Mouse (Mus musculus) cortical plate, adult 2 months (tissue): ENCODE measurements around the gene Spin1. TPM values are rescaled to one million over a fixed set of nuclear protein-coding genes. Genes with fewer than 3 reads are reported as not detected.
A peak's percentile ranks its signal among the peaks of the same experiment; 100 is the strongest.

Experiments
- H3K27ac ChIP-seq: fragments of 200-500 bp; 2 replicates; pipeline ENCODE4 v1.5.1; 2012; ENCODE audit warnings: low read length, control low read depth, inconsistent platforms; ENCODE audit not compliant: insufficient read depth
- H3K4me1 ChIP-seq: fragments of 200-500 bp; 2 replicates; pipeline ENCODE4 v1.6.1; 2011; ENCODE audit warnings: low read length; ENCODE audit not compliant: control insufficient read depth, insufficient read depth
- H3K4me3 ChIP-seq: fragments of 200-500 bp; 2 replicates; pipeline ENCODE4 v1.5.1; 2011; ENCODE audit warnings: mild to moderate bottlenecking, low read length, control low read depth; ENCODE audit not compliant: insufficient read depth
- CTCF ChIP-seq: fragments of 200-500 bp; IDR thresholded peaks from 2 replicates; pipeline ENCODE4 v1.5.1; 2011; ENCODE audit warnings: mild to moderate bottlenecking, control low read depth, low read length; ENCODE audit not compliant: insufficient read depth; ENCODE audit errors: extremely low read depth
- POLR2A ChIP-seq: fragments of 200-500 bp; IDR thresholded peaks from 2 replicates; pipeline ENCODE4 v1.6.1; 2011; ENCODE audit warnings: mild to moderate bottlenecking, low read length, control low read depth; ENCODE audit not compliant: insufficient read depth; ENCODE audit errors: extremely low read depth
- polyA plus RNA-seq: library from polyadenylated mRNA; depleted of rRNA; stranded (reverse); fragments of >200 nt; gene quantifications from 2 replicates; pipeline ENCODE4 v1.2.3, GENCODE M21; 2012

Spin1 gene
- polyA plus RNA-seq, 1 experiment = 89.9 TPM

DNA sequence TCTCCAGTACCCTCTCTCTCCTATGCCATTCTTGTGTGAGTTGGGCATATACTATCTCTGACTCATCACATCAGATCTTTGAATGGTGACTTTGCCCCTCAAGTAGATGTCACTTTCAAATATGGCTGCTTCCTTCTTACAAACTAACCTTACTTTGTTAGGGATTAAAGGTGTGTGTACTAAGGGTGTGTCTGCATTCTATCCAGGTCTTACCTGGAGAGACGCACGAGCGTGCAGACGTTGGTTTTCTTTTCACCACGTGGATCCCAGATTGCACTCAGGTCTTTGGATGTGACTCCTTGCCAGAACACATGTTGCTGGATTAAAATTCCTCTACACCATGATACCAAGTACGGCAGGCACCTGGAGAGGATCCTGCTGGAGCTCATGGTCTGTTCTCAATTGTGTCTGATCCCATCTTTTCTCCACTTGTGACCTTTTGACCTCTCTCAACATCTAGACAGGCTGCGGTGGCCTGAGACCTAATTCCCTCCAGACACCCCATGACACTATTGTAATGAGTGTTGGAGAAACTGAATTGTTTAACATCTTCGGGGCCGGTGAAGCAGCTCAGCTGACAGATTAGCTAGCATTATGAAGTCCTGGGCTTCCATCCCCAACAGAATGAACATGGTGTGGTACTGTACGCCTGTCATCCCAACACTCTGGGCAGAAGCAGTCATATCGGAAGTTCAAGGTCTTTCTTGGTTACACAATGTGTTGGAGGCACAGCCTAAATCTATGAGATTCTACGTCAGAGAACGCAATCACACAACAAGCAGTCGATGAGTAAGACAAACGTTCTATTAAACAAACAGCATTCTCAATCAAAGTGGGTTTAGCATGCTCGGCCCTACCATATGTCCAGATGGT lies 6.1 kb upstream of the Spin1 start:
- H3K27ac ChIP-seq = no peak overlapping the region
- no peak overlapping the region for H3K4me3 ChIP-seq
- TF ChIP-seq CTCF = no peak
- TF ChIP-seq POLR2A = no peak
- H3K4me1 ChIP-seq = no peaks in the 10 kb centered on the region; the same call in 1 of the 2 replicates

DNA sequence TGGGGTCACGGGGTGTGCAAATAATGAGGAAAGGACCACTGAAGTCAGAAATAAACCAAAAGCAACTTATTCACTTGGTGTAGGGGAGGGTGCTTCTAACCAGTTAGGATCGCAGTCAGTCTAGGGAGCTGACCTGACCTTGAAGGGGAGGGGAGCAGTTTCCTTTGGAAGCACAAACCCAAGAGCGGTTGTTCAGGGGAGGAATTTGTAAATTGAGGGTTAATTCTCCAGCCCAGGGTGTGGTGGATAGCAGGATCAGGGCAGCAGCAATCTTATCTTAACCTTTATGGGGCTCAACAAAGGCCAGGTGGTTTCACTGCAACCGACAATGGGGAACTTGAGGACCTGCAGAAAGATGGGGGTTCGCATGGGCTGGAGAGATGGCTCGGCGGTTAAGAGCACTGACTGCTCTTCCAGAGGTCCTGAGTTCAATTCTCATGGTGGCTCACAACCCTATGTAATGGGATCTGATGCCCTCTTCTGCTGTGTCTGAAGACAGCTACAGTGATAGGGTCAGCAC lies 5.4 kb upstream of the Spin1 start:
- Histone ChIP-seq H3K4me3 (no peak overlapping the region), H3K4me1 (no peaks in the 10 kb centered on the region; the same call in 1 of the 2 replicates), H3K27ac (no peak overlapping the region)
- TF ChIP-seq CTCF (no peak), POLR2A (no peak)

DNA sequence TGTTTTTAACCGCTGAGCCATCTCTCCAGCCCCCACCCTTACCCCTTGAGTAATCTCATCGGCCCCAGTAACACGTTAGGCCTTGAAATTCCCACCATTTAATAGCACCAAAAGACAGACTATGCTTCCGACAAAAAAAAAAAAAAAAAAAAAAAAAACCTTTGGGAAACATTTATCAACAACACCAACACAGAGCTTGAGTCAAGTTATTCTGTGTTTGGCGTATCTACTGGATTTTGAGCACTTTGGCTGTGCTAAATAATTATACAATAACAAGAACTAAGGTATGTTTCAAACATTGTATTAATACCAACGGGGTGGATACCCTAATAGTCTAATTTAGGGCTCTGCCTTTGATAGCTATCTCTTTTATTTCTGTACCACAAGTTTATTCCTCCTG lies 4.0 kb upstream of the Spin1 start:
- Histone ChIP-seq H3K27ac (no peak overlapping the region), H3K4me3 (no peak overlapping the region), H3K4me1 (no peaks in the 10 kb centered on the region; the same call in 1 of the 2 replicates)
- TF ChIP-seq CTCF (no peak), POLR2A (no peak)

DNA sequence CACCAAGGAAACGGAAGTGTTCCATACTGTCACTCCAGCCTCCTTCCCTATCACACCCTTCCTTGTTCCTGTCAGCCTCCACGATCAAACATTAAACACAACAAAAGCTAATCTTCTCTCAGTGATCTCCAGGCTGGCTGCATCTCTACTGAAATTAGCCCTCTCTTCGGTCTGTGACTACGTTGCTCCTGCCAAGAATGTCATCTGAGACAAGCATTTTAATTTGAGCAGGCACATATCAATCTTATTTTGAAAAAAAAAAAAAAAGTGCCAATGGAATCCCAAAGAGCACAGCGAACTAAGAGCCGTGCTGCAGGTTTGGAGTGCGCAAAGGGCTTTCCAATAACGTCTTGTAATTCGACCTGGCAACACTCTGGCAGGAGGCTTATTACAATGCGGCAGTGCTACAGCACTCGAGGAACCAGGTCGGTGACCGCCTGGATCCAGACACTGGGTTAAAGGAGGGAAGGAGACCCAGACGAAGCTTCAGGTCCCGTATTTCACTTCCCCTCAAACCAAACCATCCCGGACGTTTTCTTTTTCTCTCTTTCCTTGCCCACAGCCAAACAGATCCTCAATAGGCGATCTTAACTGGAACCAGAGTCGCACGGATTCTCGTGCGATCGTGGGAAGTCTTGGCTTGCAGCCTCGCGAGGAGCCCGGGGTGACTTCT lies 984 bp upstream of the Spin1 start:
- TF ChIP-seq POLR2A = no peak
- no peak for TF ChIP-seq CTCF
- Histone ChIP-seq H3K27ac (peak overlapping the region; percentile 86), H3K4me1 (no peaks in the 10 kb centered on the region; the same call in 1 of the 2 replicates), H3K4me3 (peak overlapping the region; percentile 92)

DNA sequence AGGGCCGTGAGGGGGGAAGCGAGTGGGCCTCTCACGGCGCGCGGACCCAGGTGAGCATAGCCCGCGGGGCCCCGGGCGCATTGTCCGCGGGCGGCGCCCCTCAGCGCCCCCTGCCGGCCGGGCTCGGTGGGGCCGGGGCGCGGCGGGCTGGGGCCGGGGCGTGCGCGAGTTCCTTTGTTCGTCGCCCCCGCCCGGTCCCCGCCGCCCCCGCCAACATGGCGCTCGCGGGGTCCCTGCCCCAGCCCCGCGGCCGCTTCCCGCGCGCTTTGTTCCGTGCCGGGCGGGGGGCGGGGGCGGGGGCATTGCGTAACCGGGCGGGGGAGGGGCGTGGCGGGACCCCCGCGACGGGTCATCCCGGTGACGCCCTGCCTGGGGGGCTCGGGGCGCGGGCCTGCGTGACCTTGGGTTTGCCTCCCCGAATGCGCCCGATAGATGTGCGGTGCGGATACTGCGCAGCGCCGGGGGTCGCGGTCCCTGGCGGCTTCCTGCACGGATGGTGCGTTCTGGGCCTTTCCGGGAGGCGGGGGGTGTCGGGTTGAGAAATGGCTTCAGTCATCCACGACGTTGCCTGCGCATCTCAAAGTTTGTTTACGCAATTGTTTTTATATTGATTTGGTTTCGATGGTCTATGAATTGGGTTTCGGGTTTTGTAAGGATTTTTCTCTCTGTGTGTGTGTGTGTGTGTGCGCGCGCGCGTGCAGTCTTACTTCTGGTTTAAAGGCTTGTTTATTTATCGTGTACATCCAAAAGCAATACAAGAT lies 516 bp downstream of the Spin1 start:
- TF ChIP-seq CTCF (no peak), POLR2A (no peak)
- H3K4me3 ChIP-seq = peak overlapping the region; percentile 92
- H3K4me1 ChIP-seq = no peaks in the 10 kb centered on the region; the same call in 1 of the 2 replicates
- peak overlapping the region; percentile 99 for H3K27ac ChIP-seq

DNA sequence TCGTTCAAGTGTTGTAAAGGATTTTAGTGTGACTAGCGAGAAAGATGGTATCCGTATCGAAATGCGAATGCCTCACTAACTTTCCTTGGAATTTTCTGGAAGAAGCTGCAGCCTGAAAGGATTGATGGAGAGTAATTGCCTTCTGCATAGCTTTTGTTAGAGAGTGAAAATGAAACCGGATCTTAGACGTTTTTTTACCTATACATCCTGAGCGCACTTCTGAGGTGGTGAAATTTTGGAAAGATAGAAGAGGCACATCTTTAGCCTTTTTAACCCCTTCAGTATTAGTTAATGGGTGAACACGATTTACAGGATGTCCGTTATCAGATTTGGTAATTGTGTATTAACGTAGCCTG lies 1.1 kb downstream of the Spin1 start:
- Histone ChIP-seq H3K27ac (peak overlapping the region; percentile 60; the same call in 1 of the 2 replicates), H3K4me1 (no peaks in the 10 kb centered on the region; the same call in 1 of the 2 replicates), H3K4me3 (peak overlapping the region; percentile 92)
- TF ChIP-seq CTCF (no peak), POLR2A (no peak)

DNA sequence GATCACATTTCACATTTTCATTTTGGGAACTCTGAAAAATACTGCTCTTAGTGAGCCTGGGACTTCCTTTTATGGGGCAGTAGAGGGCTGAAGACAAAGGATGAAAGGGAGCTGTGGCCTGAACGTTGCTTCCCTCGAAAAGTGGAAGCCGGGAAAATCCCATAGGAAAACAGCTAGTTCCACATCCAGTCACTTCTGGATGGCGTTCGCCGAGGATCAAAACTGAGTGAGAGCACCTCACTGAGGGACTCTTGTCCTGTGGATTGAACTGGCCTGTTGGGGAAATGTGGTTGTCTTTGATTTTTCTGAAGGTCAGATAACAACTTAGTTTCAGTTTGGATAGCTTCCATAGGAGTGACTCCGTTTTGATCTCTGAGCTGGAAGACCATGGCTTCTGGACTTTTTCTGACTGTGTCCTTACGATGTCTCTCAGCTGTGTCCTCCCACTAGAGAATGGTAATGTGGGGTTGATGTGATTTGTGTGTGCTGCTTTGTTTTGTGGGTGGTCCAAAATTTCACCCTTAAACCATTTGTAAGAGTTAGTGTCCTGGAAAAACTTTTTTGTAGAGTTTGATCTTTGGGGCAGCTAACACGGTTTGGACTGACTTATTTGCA lies 2.5 kb downstream of the Spin1 start:
- TF ChIP-seq CTCF = no peak
- TF ChIP-seq POLR2A = no peak
- H3K27ac ChIP-seq = no peak overlapping the region
- H3K4me1 ChIP-seq = no peaks in the 10 kb centered on the region; the same call in 1 of the 2 replicates
- no peak overlapping the region for H3K4me3 ChIP-seq

DNA sequence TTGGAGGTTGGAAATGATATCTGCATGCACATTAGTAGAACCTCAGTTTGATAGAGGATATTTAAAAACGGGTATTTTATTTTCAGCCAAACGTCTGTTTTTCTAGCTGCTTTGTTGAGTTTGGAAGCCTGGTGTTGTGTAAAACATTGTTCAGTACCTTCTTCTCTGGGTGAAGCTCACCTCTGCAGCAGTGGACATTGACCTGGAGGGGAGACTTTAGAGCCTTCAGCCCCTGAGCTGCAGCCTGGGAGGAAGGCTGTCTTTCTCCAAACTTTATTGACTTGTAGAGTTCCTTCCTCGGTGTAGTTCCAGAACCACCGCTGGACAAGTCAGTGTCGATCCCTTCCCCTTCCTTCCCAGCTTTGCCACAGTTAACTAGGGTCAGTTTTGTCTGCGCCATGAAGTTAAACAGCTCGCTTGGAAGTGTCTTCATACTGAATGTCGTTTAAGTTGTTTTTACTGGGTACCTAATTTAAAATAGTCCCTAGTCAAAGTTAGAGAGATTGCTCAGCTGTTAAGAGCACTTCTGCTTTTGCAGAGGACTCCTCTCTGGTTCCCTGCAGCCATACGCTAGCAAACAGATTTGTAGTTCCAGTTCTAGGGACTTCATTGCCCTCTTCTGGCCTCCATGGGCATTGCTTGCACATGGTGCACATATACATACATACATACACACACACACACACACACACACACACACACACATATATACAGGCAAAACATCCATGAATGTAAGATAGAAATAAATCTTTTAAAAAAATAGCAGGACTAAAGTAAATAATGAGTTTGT lies 3.4 kb downstream of the Spin1 start:
- Histone ChIP-seq H3K27ac (no peak overlapping the region), H3K4me3 (no peak overlapping the region), H3K4me1 (no peaks in the 10 kb centered on the region; the same call in 1 of the 2 replicates)
- no peak for TF ChIP-seq CTCF
- TF ChIP-seq POLR2A = no peak
